Mouse (Mus musculus) adrenal gland, adult 18-20 months (tissue): Measurements from ENCODE around the gene Gm4064. TPM values are rescaled to one million over a fixed set of nuclear protein-coding genes. Genes with fewer than 3 reads are reported as not detected.
"Not testable (repeated sequence)": the region's sequence is repeated elsewhere in the genome, so short reads cannot be mapped to it uniquely, and the experiment has no call there.

Source experiments
- DNase-seq, 2 experiments: peaks; one replicate each; pipeline ENCODE4 v3.0.0; 2021 to 2022; ENCODE audit warnings: low spot score in 2 of 2
- long read RNA-seq, 2 experiments: library from polyadenylated mRNA; stranded (forward); transcript quantifications; one replicate each; pipeline ENCODE4 v2.0.0; 2021
- total RNA-seq, 2 experiments: library from RNA; stranded (reverse); gene quantifications; 1 replicate in 1 of 2; 2 replicates in 1 of 2; pipeline ENCODE4 v1.2.3; 2021

Gene Gm4064
- total RNA-seq = not detected
- long read RNA-seq, experiment 1 = 0 reads
- long read RNA-seq, experiment 2 = 0 reads

GRCm38 (mm10) chrY:2796105-2796504 lies at the start of gene Gm4064:
TSS of gene Gm4064 (minus strand) at chrY:2796205.
- not testable (repeated sequence) for DNase-seq

- DNase-seq = not testable (repeated sequence)
Observed at GRCm38 (mm10) chrY:2830380-2830779, 34.4 kb upstream of the Gm4064 start, which contains the start of the genes Rbmy and Gm10256. TSS of gene Rbmy (plus strand) at chrY:2830680. TSS of gene Gm10256 (plus strand) at chrY:2830699.

Other genes starting within 250 kb of the Gm4064 start
- not detected for gene H2al2c, start 197.1 kb downstream of the Gm4064 start, total RNA-seq
- not detected for gene Sry, start 132.5 kb downstream of the Gm4064 start, total RNA-seq
- gene H2al2b, start 75.5 kb downstream of the Gm4064 start, total RNA-seq = not detected
- gene Rbmy, start 34.5 kb upstream of the Gm4064 start, total RNA-seq = not detected
- not detected for gene Gm10256, start 34.5 kb upstream of the Gm4064 start, total RNA-seq
- gene Gm10352, start 104.8 kb upstream of the Gm4064 start, total RNA-seq = not detected
- gene Gm29289, start 136.4 kb upstream of the Gm4064 start, total RNA-seq = not detected